Mouse (Mus musculus) brain, adult 2 months (tissue): ENCODE results near the gene P4hb.
"Not testable (repeated sequence)": the region's sequence is repeated elsewhere in the genome, so short reads cannot be mapped to it uniquely, and the experiment has no call there.

Source experiments
- DNase-seq: peaks from one replicate; pipeline ENCODE4 v3.0.0; 2011; ENCODE audit warnings: low read depth, low spot score

Gene P4hb

GRCm38 (mm10) chr11:120598283-120598989, 25.4 kb upstream of the P4hb start, which contains the start of the genes Alyref and Anapc11:
Gene Alyref, minus strand, starts transcription at chr11:120598365.
Gene Anapc11, plus strand, starts transcription at chr11:120598421.
- DNase-seq, result peak; percentile 98

- DNase-seq, result no peak
These were observed 24.5 kb upstream of the P4hb start for GRCm38 (mm10) chr11:120597240-120598235.

- DNase-seq, result no peak
These were observed 15.5 kb upstream of the P4hb start for GRCm38 (mm10) chr11:120588531-120588930.

GRCm38 (mm10) chr11:120583937-120584336, 10.9 kb upstream of the P4hb start:
- DNase-seq, result no peak

GRCm38 (mm10) chr11:120582982-120583293, 9.9 kb upstream of the P4hb start:
- DNase-seq, result not testable (repeated sequence)

- no peak for DNase-seq
These were observed 9.4 kb upstream of the P4hb start for GRCm38 (mm10) chr11:120582268-120582981.

GRCm38 (mm10) chr11:120581490-120582267, 8.6 kb upstream of the P4hb start, which contains the start of gene Arhgdia:
Gene Arhgdia, minus strand, starts transcription at chr11:120581624.
- peak; percentile 94 for DNase-seq

- peak; percentile 48 for DNase-seq
These were observed 7.8 kb upstream of the P4hb start for GRCm38 (mm10) chr11:120580871-120581331.

- DNase-seq, result no peak
These were observed 7.1 kb upstream of the P4hb start for GRCm38 (mm10) chr11:120580190-120580589.

- peak; percentile 74 for DNase-seq
These were observed 6.5 kb upstream of the P4hb start for GRCm38 (mm10) chr11:120579316-120580107.

- no peak for DNase-seq
These were observed 5.7 kb upstream of the P4hb start for GRCm38 (mm10) chr11:120578694-120579243.

GRCm38 (mm10) chr11:120578024-120578693, 5.1 kb upstream of the P4hb start:
- DNase-seq, result no peak

- peak; percentile 57 for DNase-seq
These were observed 4.4 kb upstream of the P4hb start for GRCm38 (mm10) chr11:120577211-120578023.

- DNase-seq, result no peak
These were observed 3.4 kb upstream of the P4hb start for GRCm38 (mm10) chr11:120576365-120576981.

- no peak for DNase-seq
These were observed 2.9 kb upstream of the P4hb start for GRCm38 (mm10) chr11:120575940-120576339.

GRCm38 (mm10) chr11:120575046-120575445, 2.0 kb upstream of the P4hb start:
- no peak for DNase-seq

GRCm38 (mm10) chr11:120574278-120574600, 1.2 kb upstream of the P4hb start:
- DNase-seq, result no peak
